Mouse (Mus musculus) hematopoietic multipotent progenitor cell, adult 10-12 weeks (in vitro differentiated cells): ENCODE data around the gene Cyp4f13. TPM values are rescaled to one million over a fixed set of nuclear protein-coding genes. Genes with fewer than 3 reads are reported as not detected.

Experiments used
- polyA plus RNA-seq: library from polyadenylated mRNA; stranded (reverse); fragments of >175 nt; gene quantifications from 2 replicates; pipeline ENCODE4 v1.2.3, GENCODE M21; 2012; ENCODE audit warnings: low replicate concordance

Cyp4f13 gene
- 66.1 and 166 TPM in 2 replicates for polyA plus RNA-seq

GRCm38 (mm10) chr17:32947215-32947914 lies at the start of gene Cyp4f13:
TSS of gene Cyp4f13 (minus strand) at chr17:32947402.

DNA sequence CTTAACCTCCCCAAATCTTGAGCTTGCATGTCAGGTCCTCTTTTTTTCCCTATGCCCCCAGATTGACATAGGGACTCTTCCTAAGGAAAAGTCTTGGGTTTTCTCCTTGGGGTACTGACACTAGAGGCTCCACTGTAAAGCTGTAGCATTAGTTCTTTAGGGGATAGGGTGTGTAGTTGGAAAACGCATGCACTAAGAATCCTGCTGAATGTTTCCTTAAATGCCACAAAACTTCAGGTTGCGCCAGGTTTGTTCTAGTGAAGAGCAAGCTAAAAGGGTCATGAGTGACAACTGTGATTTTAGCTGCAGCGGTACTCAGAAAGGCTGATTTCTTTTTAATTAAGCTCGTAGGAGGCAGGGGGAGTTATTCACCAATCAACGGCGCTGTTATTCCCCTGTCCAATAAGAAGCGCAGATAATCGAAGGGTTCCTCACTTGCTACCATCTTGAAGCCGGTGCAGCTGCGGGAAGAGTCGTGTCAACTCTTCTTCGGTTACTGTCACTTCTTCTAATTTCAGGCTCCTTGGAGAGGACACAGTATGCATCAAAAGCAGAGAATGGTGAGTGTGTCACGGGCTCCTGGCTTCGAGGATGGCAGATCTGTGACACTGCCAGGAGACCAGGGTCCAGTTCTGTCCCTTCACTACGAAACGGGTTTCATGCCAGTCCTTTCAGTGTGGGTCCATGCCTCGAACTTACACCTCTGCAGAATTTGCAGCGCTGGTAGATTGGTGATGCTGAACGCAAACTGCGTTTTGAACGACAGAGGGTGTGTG lies 45.7 kb upstream of the Cyp4f13 start, which contains the start of gene Zfp952:
Gene Zfp952 (plus strand): TSS at position 431 of the 776 bp plus-strand sequence.

DNA sequence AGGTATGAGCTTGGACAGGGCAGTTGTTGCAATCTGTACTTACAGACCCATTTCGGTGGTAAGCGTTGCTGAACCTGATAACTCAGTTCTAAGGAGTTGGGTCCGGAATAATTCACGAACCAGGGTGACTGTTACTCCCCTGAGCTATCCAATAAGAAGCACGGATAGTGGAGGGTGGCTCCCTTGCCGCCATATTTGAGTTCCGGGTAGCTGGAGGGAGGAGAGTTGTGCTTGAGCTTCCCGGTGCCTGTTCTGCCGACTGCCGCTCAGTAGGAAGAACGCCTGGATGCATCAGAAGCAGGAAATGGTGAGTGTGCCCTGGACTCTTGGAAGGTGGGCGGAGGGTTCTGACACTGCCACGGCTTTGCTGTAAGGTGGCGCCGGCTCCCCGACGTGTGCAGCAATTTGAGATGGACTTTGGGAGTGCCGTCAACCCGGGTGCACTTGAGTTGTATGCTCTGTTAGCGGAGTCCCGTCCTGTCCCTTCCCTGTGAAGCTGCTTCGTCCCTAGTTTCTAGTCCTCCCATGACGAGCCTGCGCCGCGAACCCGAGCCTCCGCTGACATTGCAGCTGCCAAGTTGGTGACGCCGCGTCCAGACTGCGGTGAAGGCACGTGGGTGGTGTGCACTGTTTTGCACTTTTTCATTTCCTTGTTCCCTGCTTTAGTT lies 18.6 kb upstream of the Cyp4f13 start, which contains the start of gene Zfp472:
Gene Zfp472 (plus strand): TSS at position 192 of the 668 bp plus-strand sequence.

GRCm38 (mm10) chr17:32917131-32917530 lies 30.1 kb downstream of the Cyp4f13 start, which contains the start of gene Cyp4f14:
TSS of gene Cyp4f14 (minus strand) at chr17:32917342.

GRCm38 (mm10) chr17:32891239-32892180 lies 55.7 kb downstream of the Cyp4f13 start, which contains the start of gene Zfp870:
TSS of gene Zfp870 (minus strand) at chr17:32891642.

Other genes starting within 250 kb of the Cyp4f13 start
- 1.1 and 3.0 TPM in 2 replicates for gene Zfp871, start 159.1 kb downstream of the Cyp4f13 start, polyA plus RNA-seq
- gene Zfp811, start 137.5 kb downstream of the Cyp4f13 start, polyA plus RNA-seq: 0.03 and 0.08 TPM in 2 replicates
- 0.15 and 1.6 TPM in 2 replicates for gene Zfp799, start 117.1 kb downstream of the Cyp4f13 start, polyA plus RNA-seq
- gene Zfp870, start 55.8 kb downstream of the Cyp4f13 start, polyA plus RNA-seq: 0.33 and 0.64 TPM in 2 replicates
- not detected in 2 replicates for gene Cyp4f14, start 30.1 kb downstream of the Cyp4f13 start, polyA plus RNA-seq
- gene Zfp472, start 18.4 kb upstream of the Cyp4f13 start, polyA plus RNA-seq: 0.22 and 0.72 TPM in 2 replicates
- 0.28 and 1.1 TPM in 2 replicates for gene Zfp952, start 45.7 kb upstream of the Cyp4f13 start, polyA plus RNA-seq
- 0.19 and 0.31 TPM in 2 replicates for gene Zfp763, start 86.0 kb upstream of the Cyp4f13 start, polyA plus RNA-seq
- not detected in 2 replicates for gene 4921501E09Rik, start 120.7 kb upstream of the Cyp4f13 start, polyA plus RNA-seq
- gene Zfp563, start 141.9 kb upstream of the Cyp4f13 start, polyA plus RNA-seq: 0.36 and 1.0 TPM in 2 replicates
- not detected in 2 replicates for gene Morc2b, start 192.3 kb upstream of the Cyp4f13 start, polyA plus RNA-seq
- gene Olfr55, start 221.0 kb upstream of the Cyp4f13 start, polyA plus RNA-seq: not detected in 2 replicates
- not detected in 2 replicates for gene Olfr239, start 243.9 kb upstream of the Cyp4f13 start, polyA plus RNA-seq